Mouse (Mus musculus) hindbrain, embryonic 11.5 days (tissue): ENCODE results near the gene Gm3417. TPM values are rescaled to one million over a fixed set of nuclear protein-coding genes. Genes with fewer than 3 reads are reported as not detected.

ENCODE experiments used
- ATAC-seq: fragments of 200-750 bp; cut with Nextera tagmentation; 2 replicates; pipeline ENCODE4 v1.8.0; 2017; ENCODE audit warnings: mild to moderate bottlenecking, moderate TSS enrichment, moderate library complexity; ENCODE audit not compliant: low FRiP score
- DNase-seq: peaks from one replicate; pipeline ENCODE4 v3.0.0-alpha.2; 2015; ENCODE audit warnings: low spot score
- H3K27ac ChIP-seq: fragments of 300-500 bp; sonication (generic); 2 replicates; pipeline ENCODE4 v1.5.1; 2014; ENCODE audit warnings: mild to moderate bottlenecking, low read depth, low read length
- H3K27me3 ChIP-seq: fragments of 300-500 bp; sonication (generic); 2 replicates; pipeline ENCODE4 v1.6.1; 2014; ENCODE audit warnings: mild to moderate bottlenecking, low read length, moderate library complexity, mixed read lengths; ENCODE audit not compliant: control insufficient read depth, insufficient read depth
- H3K36me3 ChIP-seq: fragments of 300-500 bp; sonication (generic); 2 replicates; pipeline ENCODE4 v1.6.1; 2014; ENCODE audit warnings: mild to moderate bottlenecking, low read length, moderate library complexity, mixed read lengths; ENCODE audit not compliant: control insufficient read depth, insufficient read depth
- H3K4me1 ChIP-seq: fragments of 300-500 bp; sonication (generic); replicated peaks from 2 replicates; pipeline ENCODE4 v1.6.1; 2014; ENCODE audit warnings: low read length, mixed read lengths; ENCODE audit not compliant: control insufficient read depth, insufficient read depth
- H3K4me2 ChIP-seq: fragments of 300-500 bp; sonication (generic); replicated peaks from 2 replicates; pipeline ENCODE4 v1.6.1; 2014; ENCODE audit warnings: mild to moderate bottlenecking, low read depth, low read length
- H3K4me3 ChIP-seq: fragments of 300-500 bp; sonication (generic); 2 replicates; pipeline ENCODE4 v1.5.1; 2014; ENCODE audit warnings: low read depth, low read length
- H3K9ac ChIP-seq: fragments of 300-500 bp; sonication (generic); 2 replicates; pipeline ENCODE4 v1.6.1; 2014; ENCODE audit warnings: low read depth, low read length
- H3K9me3 ChIP-seq: fragments of 300-500 bp; sonication (generic); 2 replicates; pipeline ENCODE4 v1.6.1; 2016; ENCODE audit warnings: low read length; ENCODE audit not compliant: control insufficient read depth
- WGBS: fragments of 180-500 bp; shearing (Covaris S2); extraction: QIAGEN DNeasy Blood & Tissue Kit; methylation state at CpG from one replicate; pipeline ENCODE4 v1.1.7; 2014; 5-methylcytosine and 5-hydroxymethylcytosine counted together
- polyA plus RNA-seq: library from polyadenylated mRNA; unstranded; fragments of >200 nt; fragmentation: Nextera tagmentation; extraction: Ambion mirVana; gene quantifications from 2 replicates; pipeline ENCODE4 v1.2.1, GENCODE M21; 2014

The Gm3417 gene
- polyA plus RNA-seq, 1 experiment from 2014 or later = 0.54 TPM

DNA sequence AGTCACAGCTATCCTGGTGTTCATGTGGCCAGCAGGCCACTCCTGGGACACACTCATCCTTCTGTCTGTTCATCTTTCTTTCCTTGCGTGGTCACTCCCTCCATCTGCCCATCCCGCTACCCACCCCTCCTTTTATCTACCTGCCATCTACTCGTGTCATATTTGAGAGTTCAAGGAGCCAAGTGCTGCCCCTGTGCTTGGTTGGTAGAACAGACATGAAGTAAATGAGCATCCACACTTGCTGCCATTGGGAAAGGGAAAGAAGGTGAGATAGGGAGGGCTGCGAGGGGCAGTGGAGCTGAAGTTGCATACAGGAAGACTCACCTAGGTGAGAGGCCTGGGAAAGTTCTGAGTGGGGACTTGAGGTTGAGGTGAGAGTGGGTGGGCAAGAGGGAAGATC, 64.2 kb downstream of the Gm3417 start:
- no peaks in the 10 kb centered on the region for H3K36me3 ChIP-seq
- no peaks in the 10 kb centered on the region for H3K4me1 ChIP-seq
- H3K4me2 ChIP-seq = no peak overlapping the region
- ATAC-seq (no peak), DNase-seq (no peak)
- no peak overlapping the region for H3K4me3 ChIP-seq
- H3K27me3 ChIP-seq = no peaks in the 10 kb centered on the region
- H3K27ac ChIP-seq = no peak overlapping the region
- no peak overlapping the region for H3K9ac ChIP-seq
- no peaks in the 10 kb centered on the region for H3K9me3 ChIP-seq
- WGBS = 84% methylated on average over 4 of the region's 4 CpGs

Other genes with a start within 250 kb of the Gm3417 start
- 6.0 and 6.2 TPM in 2 replicates for gene Wdr27, start 35.6 kb downstream of the Gm3417 start, polyA plus RNA-seq
- 34.9 and 39.4 TPM in 2 replicates for gene 1600012H06Rik, start 35.6 kb downstream of the Gm3417 start, polyA plus RNA-seq
- 32.0 and 39.2 TPM in 2 replicates for gene Phf10, start 17.5 kb downstream of the Gm3417 start, polyA plus RNA-seq
- 10.1 and 13.0 TPM in 2 replicates for gene 9030025P20Rik, start 322 bp downstream of the Gm3417 start, polyA plus RNA-seq
- gene Gm3435, start 31.4 kb upstream of the Gm3417 start, polyA plus RNA-seq = 8.0 and 10.3 TPM in 2 replicates
- 71.4 and 92.2 TPM in 2 replicates for gene Ermard, start 62.4 kb upstream of the Gm3417 start, polyA plus RNA-seq
- not detected in 2 replicates for gene Tcte3, start 62.7 kb upstream of the Gm3417 start, polyA plus RNA-seq
- 2.9 and 6.0 TPM in 2 replicates for gene Gm3448, start 62.7 kb upstream of the Gm3417 start, polyA plus RNA-seq